Mouse (Mus musculus) erythroblast, adult 5-6 weeks (primary cell): ENCODE data around the gene Slc6a8. TPM values are rescaled to one million over a fixed set of nuclear protein-coding genes. Genes with fewer than 3 reads are reported as not detected.

Experiments
- ATAC-seq: replicated peaks from 2 replicates; pipeline ENCODE4 v1.8.0; 2016; ENCODE audit warnings: moderate number of reproducible peaks, mild to moderate bottlenecking, moderate TSS enrichment, inconsistent platforms; ENCODE audit not compliant: poor library complexity, low FRiP score, severe bottlenecking
- total RNA-seq, 2 experiments: library from RNA; stranded (forward) in 1 of 2; stranded (reverse) in 1 of 2; fragments of 150-400 nt in 1 of 2; fragments of 200-764, 138-1000 nt in 1 of 2; gene quantifications; 2 replicates each; pipeline versions ENCODE4 v1.2.3 to v1.2.4; 2015 to 2017; ENCODE audit warnings: low replicate concordance in 2 of 2

The Slc6a8 gene
- not detected in 2 replicates for total RNA-seq (2015; ENCODE audit: low replicate concordance)
- 1.4 TPM in 1 of 2 replicates, not detected in the other for total RNA-seq (2017; ENCODE audit: low replicate concordance)

- no peak for ATAC-seq
These were observed at the start of gene Slc6a8 for GRCm38 (mm10) chrX:73672879-73673618. TSS of gene Slc6a8 (plus strand) at chrX:73673150.

- no peak for ATAC-seq
These were observed 46.0 kb upstream of the Slc6a8 start for GRCm38 (mm10) chrX:73626981-73627380.

- ATAC-seq: no peak
These were observed 37.5 kb upstream of the Slc6a8 start for GRCm38 (mm10) chrX:73635425-73635824.

- no peak for ATAC-seq
These were observed 35.5 kb upstream of the Slc6a8 start for GRCm38 (mm10) chrX:73637415-73637814.

- no peak for ATAC-seq
These were observed 33.7 kb upstream of the Slc6a8 start, which contains the start of gene Dusp9 for GRCm38 (mm10) chrX:73639255-73639675. TSS of gene Dusp9 (plus strand) at chrX:73639419.

GRCm38 (mm10) chrX:73639901-73640469, 33.0 kb upstream of the Slc6a8 start:
- ATAC-seq: no peak

- no peak for ATAC-seq
These were observed 27.8 kb upstream of the Slc6a8 start for GRCm38 (mm10) chrX:73645121-73645520.

- no peak for ATAC-seq
These were observed 22.1 kb upstream of the Slc6a8 start for GRCm38 (mm10) chrX:73650869-73651268.

- ATAC-seq: no peak
These were observed 19.6 kb upstream of the Slc6a8 start for GRCm38 (mm10) chrX:73653392-73653791.

- peak; percentile 82; the same call in 1 of the 2 replicates for ATAC-seq
These were observed 18.8 kb upstream of the Slc6a8 start for GRCm38 (mm10) chrX:73654177-73654576.

- ATAC-seq: no peak
These were observed 17.4 kb upstream of the Slc6a8 start for GRCm38 (mm10) chrX:73655529-73655928.

- ATAC-seq: no peak
These were observed 14.6 kb upstream of the Slc6a8 start for GRCm38 (mm10) chrX:73658391-73658790.

GRCm38 (mm10) chrX:73658936-73659574, 13.9 kb upstream of the Slc6a8 start:
- ATAC-seq: no peak

- no peak for ATAC-seq
These were observed 13.2 kb upstream of the Slc6a8 start, which contains the start of gene Pnck for GRCm38 (mm10) chrX:73659575-73660283. TSS of gene Pnck (minus strand) at chrX:73660117.

GRCm38 (mm10) chrX:73660284-73660665, 12.7 kb upstream of the Slc6a8 start:
- no peak for ATAC-seq

- ATAC-seq: no peak
These were observed 9.8 kb upstream of the Slc6a8 start for GRCm38 (mm10) chrX:73663143-73663542.

- ATAC-seq: no peak
These were observed 919 bp upstream of the Slc6a8 start for GRCm38 (mm10) chrX:73672031-73672431.

- ATAC-seq: no peak
These were observed 643 bp downstream of the Slc6a8 start for GRCm38 (mm10) chrX:73673619-73673967.

GRCm38 (mm10) chrX:73673968-73674661, 1.2 kb downstream of the Slc6a8 start:
- no peak for ATAC-seq

GRCm38 (mm10) chrX:73675231-73675630, 2.3 kb downstream of the Slc6a8 start:
- no peak for ATAC-seq
